Mouse (Mus musculus) right cerebral cortex, postnatal 14 days (tissue): ENCODE results near the gene Olfr1201.

Experiments used
- DNase-seq: peaks from one replicate; pipeline ENCODE4 v3.0.0; 2022

Gene Olfr1201

GRCm38 (mm10) chr2:88792736-88793135 is at the start of gene Olfr1201:
Gene Olfr1201, plus strand, starts transcription at chr2:88793036.
- DNase-seq = no peak

GRCm38 (mm10) chr2:88743379-88743778 is 49.5 kb upstream of the Olfr1201 start:
- DNase-seq = no peak

GRCm38 (mm10) chr2:88751270-88751669 is 41.6 kb upstream of the Olfr1201 start, which contains the start of gene Olfr1198:
Gene Olfr1198, minus strand, starts transcription at chr2:88751370.
- no peak for DNase-seq

GRCm38 (mm10) chr2:88760369-88760768 is 32.5 kb upstream of the Olfr1201 start, which contains the start of gene Olfr1199:
Gene Olfr1199, minus strand, starts transcription at chr2:88760469.
- no peak for DNase-seq

GRCm38 (mm10) chr2:88770388-88770787 is 22.4 kb upstream of the Olfr1201 start, which contains the start of gene Olfr1200:
Gene Olfr1200, minus strand, starts transcription at chr2:88770488.
- no peak for DNase-seq

- DNase-seq = no peak
Measured at GRCm38 (mm10) chr2:88814196-88814595, 21.4 kb downstream of the Olfr1201 start, which contains the start of gene Olfr1202. Gene Olfr1202, plus strand, starts transcription at chr2:88814496.

- DNase-seq = no peak
Measured at GRCm38 (mm10) chr2:88829437-88829836, 36.6 kb downstream of the Olfr1201 start, which contains the start of gene Olfr1205. Gene Olfr1205, plus strand, starts transcription at chr2:88829737.

GRCm38 (mm10) chr2:88838477-88838876 is 45.6 kb downstream of the Olfr1201 start:
- DNase-seq = no peak
